Mouse (Mus musculus) liver, embryonic 13.5 days (tissue): Measurements from ENCODE around the gene Zfp383. TPM values are rescaled to one million over a fixed set of nuclear protein-coding genes. Genes with fewer than 3 reads are reported as not detected.

Source experiments
- microRNA-seq: library from miRNA; unstranded; fragments of <30 nt; microRNA quantifications from one replicate; pipeline ENCODE4, GENCODE M21; 2016
- polyA plus RNA-seq: library from polyadenylated mRNA; unstranded; fragments of >200 nt; fragmentation: Nextera tagmentation; extraction: Ambion mirVana; gene quantifications from 2 replicates; pipeline ENCODE4 v1.2.1, GENCODE M21; 2015

Zfp383 gene
- polyA plus RNA-seq, 1 experiment from 2014 or later: 0.58 TPM

Small RNAs within 50 kb of the gene (microRNA-seq; reads per million reads assigned to microRNA genes)
- gene Mir7668: not detected

Other genes starting within 250 kb of the Zfp383 start
- not detected in 2 replicates for gene Catsperg2, start 181.2 kb upstream of the Zfp383 start, polyA plus RNA-seq
- gene Zfp84, start 139.7 kb upstream of the Zfp383 start, polyA plus RNA-seq: 3.5 and 4.9 TPM in 2 replicates
- gene Zfp30, start 124.2 kb upstream of the Zfp383 start, polyA plus RNA-seq: 0.54 and 0.68 TPM in 2 replicates
- gene Zfp790, start 92.1 kb upstream of the Zfp383 start, polyA plus RNA-seq: 3.5 and 5.0 TPM in 2 replicates
- 1.1 and 1.5 TPM in 2 replicates for gene Zfp940, start 54.6 kb upstream of the Zfp383 start, polyA plus RNA-seq
- gene Zfp420, start 48.2 kb upstream of the Zfp383 start, polyA plus RNA-seq: 1.3 and 1.4 TPM in 2 replicates
- gene Zfp27, start 1.7 kb upstream of the Zfp383 start, polyA plus RNA-seq: 1.9 and 2.3 TPM in 2 replicates
- gene Zfp74, start 45.9 kb downstream of the Zfp383 start, polyA plus RNA-seq: 2.0 and 2.6 TPM in 2 replicates
- gene Zfp568, start 75.7 kb downstream of the Zfp383 start, polyA plus RNA-seq: 8.5 and 10.9 TPM in 2 replicates
- gene Zfp14, start 143.2 kb downstream of the Zfp383 start, polyA plus RNA-seq: 0.29 and 0.41 TPM in 2 replicates
- gene Zfp82, start 164.7 kb downstream of the Zfp383 start, polyA plus RNA-seq: 1.7 and 2.1 TPM in 2 replicates
- gene Gm26920, start 182.2 kb downstream of the Zfp383 start, polyA plus RNA-seq: 0.44 TPM in 1 of 2 replicates, not detected in the other
- 2.0 and 2.5 TPM in 2 replicates for gene Zfp566, start 182.3 kb downstream of the Zfp383 start, polyA plus RNA-seq
- gene Zfp260, start 186.6 kb downstream of the Zfp383 start, polyA plus RNA-seq: 12.7 and 18.3 TPM in 2 replicates
- 1.6 and 2.1 TPM in 2 replicates for gene Zfp382, start 213.7 kb downstream of the Zfp383 start, polyA plus RNA-seq